Mouse (Mus musculus) limb, embryonic 15.5 days (tissue): ENCODE data around the gene Rhox4c. TPM values are rescaled to one million over a fixed set of nuclear protein-coding genes. Genes with fewer than 3 reads are reported as not detected.
"Not testable (repeated sequence)": the region's sequence is repeated elsewhere in the genome, so short reads cannot be mapped to it uniquely, and the experiment has no call there.

Experiments
- ATAC-seq: fragments of 200-750 bp; cut with Nextera tagmentation; 2 replicates; pipeline ENCODE4 v1.8.0; 2017; ENCODE audit warnings: low read depth, moderate TSS enrichment; ENCODE audit not compliant: insufficient number of reproducible peaks, low FRiP score, low TSS enrichment
- H3K27ac ChIP-seq: fragments of 300-500 bp; sonication (generic); 2 replicates; pipeline ENCODE4 v1.5.1; 2015; ENCODE audit warnings: moderate library complexity, mild to moderate bottlenecking, inconsistent platforms
- H3K27me3 ChIP-seq: fragments of 300-500 bp; sonication (generic); 2 replicates; pipeline ENCODE4 v1.6.1; 2015; ENCODE audit warnings: inconsistent platforms
- H3K36me3 ChIP-seq: fragments of 300-500 bp; sonication (generic); 2 replicates; pipeline ENCODE4 v1.6.1; 2015; ENCODE audit warnings: inconsistent platforms
- H3K4me1 ChIP-seq: fragments of 300-500 bp; sonication (generic); 2 replicates; pipeline ENCODE4 v1.6.1; 2015; ENCODE audit warnings: inconsistent platforms
- H3K4me2 ChIP-seq: fragments of 300-500 bp; sonication (generic); 2 replicates; pipeline ENCODE4 v1.6.1; 2015; ENCODE audit warnings: mild to moderate bottlenecking, inconsistent platforms
- H3K4me3 ChIP-seq: fragments of 300-500 bp; sonication (generic); 2 replicates; pipeline ENCODE4 v1.5.1; 2015; ENCODE audit warnings: mild to moderate bottlenecking, inconsistent platforms
- H3K9ac ChIP-seq: fragments of 300-500 bp; sonication (generic); 2 replicates; pipeline ENCODE4 v1.6.1; 2015; ENCODE audit warnings: inconsistent platforms
- H3K9me3 ChIP-seq: fragments of 300-500 bp; sonication (generic); 2 replicates; pipeline ENCODE4 v1.6.1; 2016; ENCODE audit warnings: inconsistent platforms
- WGBS: fragments of 180-500 bp; shearing (Covaris S2); methylation state at CpG from one replicate; pipeline ENCODE4 v1.1.7; 2015; 5-methylcytosine and 5-hydroxymethylcytosine counted together
- polyA plus RNA-seq: library from polyadenylated mRNA; unstranded; fragments of >200 nt; fragmentation: Nextera tagmentation; extraction: Ambion mirVana; gene quantifications from 2 replicates; pipeline ENCODE4 v1.2.1, GENCODE M21; 2015

The Rhox4c gene
- polyA plus RNA-seq, result not detected in 2 replicates

DNA sequence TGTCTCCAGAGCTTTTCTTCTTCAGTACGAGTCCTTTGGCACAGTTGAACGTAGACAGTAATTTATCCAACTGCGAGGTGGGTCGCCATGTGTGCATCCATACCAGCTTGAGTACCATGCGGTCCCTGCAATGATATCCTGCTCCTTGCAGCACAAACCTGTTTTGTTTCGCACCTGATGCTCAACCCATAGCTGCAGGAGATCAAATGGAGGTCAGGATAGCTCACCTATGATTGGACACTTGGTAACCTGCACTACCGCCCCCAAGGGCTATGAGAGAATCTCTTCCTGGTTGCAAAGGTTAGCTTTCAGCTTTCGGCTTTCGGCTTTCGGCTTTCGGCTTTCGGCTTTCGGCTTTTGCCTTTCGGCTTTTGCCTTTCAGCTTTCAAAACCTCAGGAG, at the start of gene Rhox4c:
Rhox4c (plus strand) TSS at position 301 of the 400 bp plus-strand sequence.
- not testable (repeated sequence) for ATAC-seq
- 92% methylated on average over 14 of the region's 14 CpGs for WGBS

GRCm38 (mm10) chrX:37432194-37432593, 47.9 kb upstream of the Rhox4c start, which contains the start of gene Rhox4b:
Gene Rhox4b (plus strand): TSS chrX:37432494.
- WGBS, result 86% methylated on average over 15 of the region's 15 CpGs
- not testable (repeated sequence) for H3K4me1 ChIP-seq, H3K36me3 ChIP-seq, H3K27ac ChIP-seq, H3K9me3 ChIP-seq, H3K9ac ChIP-seq, H3K4me3 ChIP-seq, ATAC-seq, H3K4me2 ChIP-seq, H3K27me3 ChIP-seq

More for the DNA sequence above, at the start of gene Rhox4c:
- H3K4me2 ChIP-seq, H3K36me3 ChIP-seq, H3K27me3 ChIP-seq, H3K4me3 ChIP-seq, H3K27ac ChIP-seq, H3K9ac ChIP-seq, H3K9me3 ChIP-seq, H3K4me1 ChIP-seq: not testable (repeated sequence)

- WGBS, result 92% methylated on average over 8 of the region's 10 CpGs
- H3K27ac ChIP-seq, ATAC-seq, H3K4me3 ChIP-seq, H3K36me3 ChIP-seq, H3K9ac ChIP-seq, H3K4me1 ChIP-seq, H3K27me3 ChIP-seq, H3K9me3 ChIP-seq, H3K4me2 ChIP-seq: not testable (repeated sequence)
Measured at GRCm38 (mm10) chrX:37453380-37453779, 26.8 kb upstream of the Rhox4c start, which contains the start of gene Rhox2c. Gene Rhox2c (plus strand): TSS chrX:37453680.

- not testable (repeated sequence) for H3K27me3 ChIP-seq, H3K4me1 ChIP-seq, H3K4me3 ChIP-seq, H3K9ac ChIP-seq, H3K27ac ChIP-seq, H3K4me2 ChIP-seq, ATAC-seq, H3K9me3 ChIP-seq, H3K36me3 ChIP-seq
- WGBS, result 92% methylated on average over 3 of the region's 4 CpGs
Measured at GRCm38 (mm10) chrX:37458285-37458684, 21.9 kb upstream of the Rhox4c start, which contains the start of gene Rhox3c. Gene Rhox3c (plus strand): TSS chrX:37458585.

DNA sequence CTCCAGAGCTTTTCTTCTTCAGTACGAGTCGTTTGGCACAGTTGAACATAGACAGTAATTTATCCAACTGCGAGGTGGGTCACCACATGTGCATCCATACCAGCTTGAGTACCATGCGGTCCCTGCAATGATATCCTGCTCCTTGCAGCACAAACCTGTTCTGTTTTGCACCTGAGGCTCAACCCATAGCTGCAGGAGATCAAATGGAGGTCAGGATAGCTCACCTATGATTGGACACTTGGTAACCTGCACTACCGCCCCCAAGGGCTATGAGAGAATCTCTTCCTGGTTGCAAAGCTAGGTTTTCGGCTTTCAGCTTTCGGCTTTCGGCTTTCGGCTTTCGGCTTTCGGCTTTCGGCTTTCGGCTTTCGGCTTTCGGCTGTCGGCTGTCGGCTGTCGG, 33.9 kb downstream of the Rhox4c start, which contains the start of gene Rhox4d:
Rhox4d (plus strand) TSS at position 301 of the 400 bp plus-strand sequence.
- ATAC-seq, H3K4me1 ChIP-seq, H3K36me3 ChIP-seq, H3K27me3 ChIP-seq, H3K9me3 ChIP-seq, H3K27ac ChIP-seq, H3K9ac ChIP-seq, H3K4me2 ChIP-seq, H3K4me3 ChIP-seq: not testable (repeated sequence)
- 96% methylated on average over 17 of the region's 18 CpGs for WGBS

DNA sequence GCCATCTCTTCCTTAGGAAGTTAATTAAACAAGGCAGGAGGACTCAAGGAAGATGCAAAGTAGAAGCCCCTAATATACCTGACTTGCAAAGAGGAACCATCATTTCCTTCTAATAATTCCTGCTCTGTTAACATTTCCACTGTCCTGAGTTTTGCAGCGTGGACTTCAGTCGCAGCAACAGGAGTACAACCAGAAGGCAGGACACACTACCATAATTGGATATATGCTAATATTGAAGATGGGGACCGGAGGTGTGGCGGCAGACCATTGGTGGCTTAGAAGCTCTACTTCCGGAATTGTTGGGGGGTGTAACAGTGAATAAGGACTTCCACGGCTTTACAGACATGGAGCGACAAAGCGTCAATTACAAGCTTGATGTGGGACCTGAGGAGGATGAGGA, 50.0 kb downstream of the Rhox4c start, which contains the start of gene Rhox2e:
Rhox2e (plus strand) TSS at position 301 of the 400 bp plus-strand sequence.
- not testable (repeated sequence) for H3K4me2 ChIP-seq, H3K4me1 ChIP-seq, H3K36me3 ChIP-seq, H3K27ac ChIP-seq, H3K9ac ChIP-seq, H3K9me3 ChIP-seq, ATAC-seq, H3K4me3 ChIP-seq, H3K27me3 ChIP-seq
- 90% methylated on average over 2 of the region's 8 CpGs for WGBS

Other genes starting within 250 kb of the Rhox4c start
- not detected in 2 replicates for gene Rhox2a, start 235.4 kb upstream of the Rhox4c start, polyA plus RNA-seq
- gene Rhox3a, start 230.4 kb upstream of the Rhox4c start, polyA plus RNA-seq, result not detected in 2 replicates
- gene Rhox4a, start 215.0 kb upstream of the Rhox4c start, polyA plus RNA-seq, result not detected in 2 replicates
- gene Rhox3a2, start 100.3 kb upstream of the Rhox4c start, polyA plus RNA-seq, result not detected in 2 replicates
- 0.36 and 0.70 TPM in 2 replicates for gene Rhox4a2, start 89.5 kb upstream of the Rhox4c start, polyA plus RNA-seq
- gene Rhox2b, start 68.3 kb upstream of the Rhox4c start, polyA plus RNA-seq, result not detected in 2 replicates
- gene Rhox4b, start 47.8 kb upstream of the Rhox4c start, polyA plus RNA-seq, result 0.26 and 0.65 TPM in 2 replicates
- gene Rhox2c, start 26.7 kb upstream of the Rhox4c start, polyA plus RNA-seq, result not detected in 2 replicates
- gene Rhox3c, start 21.8 kb upstream of the Rhox4c start, polyA plus RNA-seq, result not detected in 2 replicates
- not detected in 2 replicates for gene Rhox2d, start 13.1 kb downstream of the Rhox4c start, polyA plus RNA-seq
- not detected in 2 replicates for gene Rhox4d, start 34.0 kb downstream of the Rhox4c start, polyA plus RNA-seq
- not detected in 2 replicates for gene Rhox2e, start 50.1 kb downstream of the Rhox4c start, polyA plus RNA-seq
- gene Rhox3e, start 61.7 kb downstream of the Rhox4c start, polyA plus RNA-seq, result not detected in 2 replicates
- gene Rhox4e, start 77.1 kb downstream of the Rhox4c start, polyA plus RNA-seq, result not detected in 2 replicates
- gene Rhox2f, start 91.1 kb downstream of the Rhox4c start, polyA plus RNA-seq, result not detected in 2 replicates
- not detected in 2 replicates for gene Rhox3f, start 100.7 kb downstream of the Rhox4c start, polyA plus RNA-seq
- gene Rhox4f, start 127.4 kb downstream of the Rhox4c start, polyA plus RNA-seq, result not detected in 2 replicates
- not detected in 2 replicates for gene Rhox3g, start 148.3 kb downstream of the Rhox4c start, polyA plus RNA-seq
- not detected in 2 replicates for gene Rhox2g, start 163.1 kb downstream of the Rhox4c start, polyA plus RNA-seq
- not detected in 2 replicates for gene Rhox4g, start 171.0 kb downstream of the Rhox4c start, polyA plus RNA-seq
- not detected in 2 replicates for gene Rhox3h, start 188.4 kb downstream of the Rhox4c start, polyA plus RNA-seq
- gene Rhox2h, start 192.9 kb downstream of the Rhox4c start, polyA plus RNA-seq, result not detected in 2 replicates